Mouse (Mus musculus): ENCODE data around the gene Hpn.

GRCm38 (mm10) chr7:31082106-31082505 lies 33.0 kb downstream of the Hpn start:
- TF ChIP-seq POLR2A (IDR thresholded peaks at IDR 0.05; ENCODE audit: borderline replicate concordance, insufficient read depth, low read length) (no peak), CTCF (IDR thresholded peaks at IDR 0.05; ENCODE audit: borderline replicate concordance, insufficient read depth, low read depth, low read length) (no peak)
